Mouse (Mus musculus): ENCODE results near the gene Foxo1.

Gene Foxo1

DNA sequence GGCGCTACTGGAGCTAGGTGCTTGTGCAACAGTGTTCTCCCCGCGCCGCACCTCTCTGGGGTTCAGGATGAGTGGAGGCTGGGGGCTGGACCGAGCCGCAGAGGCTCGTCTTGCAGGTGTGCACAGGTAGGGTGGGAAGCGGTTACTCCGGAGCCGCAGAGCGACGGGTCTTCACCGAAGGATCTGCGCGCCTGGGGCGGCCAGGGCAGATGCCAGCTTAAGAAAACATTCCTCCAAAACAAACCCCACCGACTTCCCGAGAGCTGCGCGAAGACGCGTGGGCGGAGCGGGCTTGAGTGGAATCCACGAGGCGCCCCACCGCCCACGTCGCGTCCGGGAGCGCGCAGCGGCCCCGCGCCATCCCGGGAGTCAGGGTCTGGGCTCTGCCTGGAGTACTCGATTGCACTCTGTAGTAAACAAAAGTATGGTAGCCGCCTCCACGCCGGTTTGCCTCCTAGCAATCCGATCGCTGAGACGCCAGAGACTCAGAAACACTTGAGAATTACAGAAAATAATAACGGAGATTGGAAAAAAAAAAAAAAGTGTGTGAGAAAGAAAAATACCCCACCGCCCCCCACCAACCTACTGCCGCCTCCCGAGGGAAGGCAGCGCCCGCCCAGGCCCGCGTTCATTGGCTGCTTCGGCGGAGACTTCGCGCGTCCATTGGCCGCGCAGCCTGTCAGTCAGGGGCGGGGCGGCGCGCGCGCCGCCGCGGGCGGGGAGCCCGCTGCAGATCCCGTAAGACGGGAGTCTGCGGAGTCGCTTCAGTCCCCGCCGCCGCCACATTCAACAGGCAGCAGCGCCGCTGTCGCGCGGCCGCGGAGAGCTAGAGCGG, at the start of gene Foxo1:
Foxo1 (plus strand) TSS at position 685 of the 835 bp plus-strand sequence.
- peak; percentile 87 to 90 for DNase-seq (ENCODE audit: low spot score in 2 of 2)

DNA sequence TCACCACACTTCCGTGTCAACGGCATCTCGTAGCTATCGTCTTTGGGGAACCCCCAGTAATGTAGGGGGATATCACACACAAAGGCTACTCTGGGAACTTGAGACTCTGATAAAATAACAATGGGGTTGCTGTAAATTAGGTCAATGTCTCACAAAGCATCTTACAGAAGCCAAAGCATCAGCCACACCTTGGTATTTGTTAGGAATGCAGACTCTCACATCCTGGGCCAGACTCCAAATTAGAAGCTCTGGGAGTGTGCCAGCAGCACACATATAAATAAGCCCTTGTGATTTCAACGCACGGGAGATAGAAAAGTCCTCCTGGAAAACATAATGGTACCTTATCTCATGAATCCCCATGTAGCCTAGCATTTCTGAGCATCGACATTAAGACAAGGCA, 49.3 kb upstream of the Foxo1 start:
- DNase-seq (ENCODE audit: low spot score in 2 of 2) = no peak

DNA sequence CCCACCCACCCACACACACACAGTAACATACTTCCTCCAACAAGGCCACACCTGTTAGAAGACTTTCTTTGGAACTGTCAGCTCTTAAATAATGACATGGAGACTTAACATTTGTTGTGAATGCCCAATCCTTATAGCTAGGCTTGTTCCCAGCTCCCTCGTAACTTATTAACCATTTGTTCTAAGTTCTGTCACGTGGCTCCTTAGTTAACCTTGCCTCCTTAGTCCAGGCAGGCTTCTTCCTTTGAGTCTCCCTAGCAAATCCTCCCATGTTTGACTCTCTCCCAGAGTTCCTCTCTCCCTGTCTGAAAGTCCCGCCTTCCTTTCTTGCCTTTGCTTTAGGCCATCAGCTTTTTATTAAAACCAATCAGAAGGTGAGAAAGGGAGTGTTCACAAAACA, 47.1 kb upstream of the Foxo1 start:
- no peak for DNase-seq (ENCODE audit: low spot score in 2 of 2)

DNA sequence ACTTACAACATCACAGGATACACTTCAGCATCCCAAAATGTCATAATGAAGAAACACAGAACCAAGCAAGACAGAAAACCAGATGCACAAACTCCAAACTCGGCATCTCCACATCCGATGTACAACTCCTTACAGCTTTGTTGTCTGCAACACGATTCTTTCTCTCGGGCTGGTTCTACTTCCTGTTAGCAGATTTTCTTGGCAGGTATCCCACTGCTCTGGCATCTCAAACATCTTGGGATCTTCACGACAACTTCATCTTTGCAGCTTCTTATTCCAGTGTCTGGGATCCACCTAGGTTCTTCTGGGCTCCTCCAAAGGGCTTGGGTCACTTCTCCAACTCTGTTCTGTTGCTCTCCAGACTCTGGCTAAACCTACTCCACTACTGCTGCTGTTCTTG, 46.2 kb upstream of the Foxo1 start:
- no peak for DNase-seq (ENCODE audit: low spot score in 2 of 2)

DNA sequence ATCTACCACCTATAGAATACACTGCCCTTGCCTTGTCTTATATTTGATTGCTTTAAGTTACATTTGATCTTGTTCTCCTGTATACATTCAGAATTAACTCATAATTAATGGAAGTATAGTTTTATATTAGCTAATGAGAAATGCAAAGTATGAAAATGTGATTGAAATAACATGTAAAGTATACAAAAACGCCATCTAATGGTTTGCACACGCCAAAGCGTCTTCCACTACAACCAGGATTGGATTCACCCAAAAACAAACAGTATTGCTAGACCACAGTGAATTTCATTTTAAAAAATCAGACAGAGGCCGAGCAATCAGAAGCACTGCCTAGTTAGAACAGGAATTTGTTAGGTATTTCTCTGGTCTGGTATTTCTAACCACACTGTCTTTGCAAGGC, 31.6 kb upstream of the Foxo1 start:
- no peak for DNase-seq (ENCODE audit: low spot score in 2 of 2)

DNA sequence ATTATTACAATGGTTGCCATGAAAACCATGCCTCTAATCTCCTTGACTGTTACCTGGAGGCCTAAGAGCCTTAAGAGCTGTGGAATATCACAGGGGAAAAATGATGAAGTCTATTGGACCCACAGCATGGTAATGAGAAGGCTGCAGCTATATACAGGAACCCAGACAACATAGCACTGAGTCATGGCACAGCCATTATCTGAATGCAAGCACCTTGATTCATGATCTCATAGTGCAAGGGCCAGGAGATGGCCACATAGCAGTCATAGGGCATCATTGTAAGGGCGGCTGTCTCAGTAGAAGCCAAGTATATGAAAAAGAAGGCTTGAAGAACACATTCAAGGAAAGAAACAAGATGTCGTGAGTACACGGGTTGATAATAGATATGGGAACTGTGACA, 31.0 kb upstream of the Foxo1 start:
- DNase-seq (ENCODE audit: low spot score in 2 of 2) = no peak

DNA sequence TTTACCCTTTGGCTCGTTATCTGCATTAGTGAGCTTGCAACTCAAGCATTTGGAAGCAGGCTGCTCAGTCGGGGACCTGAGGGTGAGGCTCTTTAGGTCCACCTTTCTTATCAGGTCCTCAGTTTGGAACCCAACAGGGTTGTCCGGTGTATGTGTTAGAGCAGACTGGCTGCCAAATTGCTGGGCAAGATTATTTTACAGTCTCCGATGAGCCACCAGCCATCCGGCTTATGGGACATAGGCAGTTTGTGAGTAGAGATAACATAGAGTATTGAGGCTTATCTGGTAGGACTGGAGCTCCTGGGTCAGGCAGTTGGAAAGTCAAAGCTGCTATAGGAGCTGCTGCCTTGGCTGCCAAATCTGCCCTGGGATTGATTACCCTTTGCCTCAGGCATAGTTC, 27.1 kb upstream of the Foxo1 start:
- no peak for DNase-seq (ENCODE audit: low spot score in 2 of 2)

DNA sequence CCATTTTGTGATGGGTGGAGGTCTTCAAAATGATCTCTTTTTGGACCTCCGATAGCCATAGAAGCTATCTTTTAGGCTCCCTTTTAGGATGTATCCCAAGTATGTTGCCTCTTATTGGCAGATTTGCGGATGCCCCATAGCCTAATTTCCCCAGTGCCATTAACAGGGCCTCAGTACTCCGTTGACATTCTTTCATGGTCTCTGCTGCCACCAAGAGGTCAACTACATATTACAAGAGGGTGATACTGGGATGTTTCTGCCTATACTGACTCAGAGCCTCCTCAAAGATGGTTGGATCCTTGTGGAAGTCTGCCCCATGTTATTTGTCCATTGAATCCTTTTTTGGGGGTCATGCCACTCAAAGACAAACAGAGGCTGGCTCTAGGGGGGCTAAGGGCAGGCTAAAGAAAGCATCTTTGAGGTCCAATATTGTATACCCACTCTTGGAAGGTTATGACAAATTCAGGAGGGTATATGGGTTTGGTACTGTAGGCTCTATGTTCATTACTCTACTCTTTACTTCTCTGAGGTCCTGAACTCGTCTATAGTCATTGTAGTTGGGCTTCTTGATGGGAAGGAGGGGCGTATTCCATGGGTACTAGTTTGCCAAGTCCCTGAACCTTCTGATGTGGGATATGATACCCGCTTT, 25.6 kb upstream of the Foxo1 start:
- peak; percentile 64 to 81 for DNase-seq (ENCODE audit: low spot score in 2 of 2)

DNA sequence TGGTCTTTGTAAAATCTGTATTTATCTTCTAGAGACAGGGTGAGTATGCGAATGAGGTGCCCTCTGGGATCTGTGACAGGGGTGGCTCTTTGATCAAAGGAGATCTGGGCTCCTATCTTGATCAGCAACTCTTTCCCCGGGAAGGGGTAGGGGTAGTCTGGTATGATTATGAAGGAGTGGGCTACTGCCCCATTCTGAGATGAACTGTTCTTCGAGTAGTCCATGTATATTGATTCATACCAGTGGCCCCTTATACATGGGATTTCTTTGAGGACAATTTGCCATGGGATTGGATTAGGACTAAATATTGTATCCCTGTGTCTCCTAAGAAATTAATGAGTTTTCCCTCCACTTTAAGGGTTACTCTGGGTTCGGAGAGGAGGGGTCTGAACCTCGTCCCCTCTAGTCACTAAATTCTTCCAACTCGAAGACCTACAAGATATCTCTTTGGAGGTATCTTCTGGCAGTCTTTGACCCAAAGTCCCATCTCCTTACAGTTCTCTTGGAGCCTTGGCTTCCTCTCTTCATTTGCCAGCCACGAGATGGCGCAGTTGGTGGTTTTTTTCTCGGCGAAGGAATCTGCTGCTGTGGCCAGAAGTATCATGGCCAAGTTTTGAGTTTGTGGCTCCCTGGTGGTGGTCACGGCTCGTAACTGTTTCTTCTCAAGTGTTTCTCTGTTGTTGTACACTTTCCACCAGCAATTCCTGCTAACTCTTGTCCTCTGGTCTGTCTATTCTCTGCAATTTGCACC, 24.7 kb upstream of the Foxo1 start:
- no peak for DNase-seq (ENCODE audit: low spot score in 2 of 2)

DNA sequence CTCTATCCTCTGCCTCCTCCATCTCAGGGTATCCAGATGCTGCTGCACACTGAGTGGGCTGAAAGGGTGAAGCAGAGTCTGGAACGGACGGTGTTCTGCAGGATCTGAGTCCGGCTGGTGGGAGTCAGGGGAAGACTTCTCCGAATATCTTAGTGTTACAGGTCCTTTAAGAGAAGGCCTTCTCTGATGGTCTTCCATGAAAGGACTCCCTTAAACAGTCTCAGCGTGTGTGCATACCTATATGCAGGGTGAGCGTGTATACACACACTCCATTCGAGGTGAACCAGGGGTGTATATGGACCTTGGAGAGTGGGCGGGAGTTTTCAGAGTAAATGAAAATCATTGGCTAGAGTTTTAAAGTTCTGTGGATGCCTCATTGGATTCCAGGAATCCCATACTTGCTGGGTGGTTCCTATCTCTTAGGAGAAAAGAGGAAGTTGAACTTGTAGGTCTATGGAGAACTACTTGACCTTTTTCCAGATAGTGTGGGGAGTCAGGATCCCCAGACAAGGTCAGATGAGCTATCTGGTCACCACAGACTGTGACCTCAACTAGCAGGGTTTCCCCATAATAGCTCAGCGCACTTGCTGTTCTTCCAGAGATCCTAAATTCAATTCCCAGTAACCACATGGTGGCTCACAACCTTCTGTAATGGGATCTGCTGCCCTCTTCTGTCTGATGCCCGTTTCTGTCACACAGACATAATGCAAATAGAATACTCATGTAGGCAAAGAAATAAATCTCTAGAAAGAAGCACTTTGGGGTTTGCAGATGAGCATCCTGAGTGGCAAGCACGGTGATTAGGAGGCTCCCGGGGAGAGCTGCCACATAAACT, 21.9 kb upstream of the Foxo1 start:
- DNase-seq (ENCODE audit: low spot score in 2 of 2) = no peak

DNA sequence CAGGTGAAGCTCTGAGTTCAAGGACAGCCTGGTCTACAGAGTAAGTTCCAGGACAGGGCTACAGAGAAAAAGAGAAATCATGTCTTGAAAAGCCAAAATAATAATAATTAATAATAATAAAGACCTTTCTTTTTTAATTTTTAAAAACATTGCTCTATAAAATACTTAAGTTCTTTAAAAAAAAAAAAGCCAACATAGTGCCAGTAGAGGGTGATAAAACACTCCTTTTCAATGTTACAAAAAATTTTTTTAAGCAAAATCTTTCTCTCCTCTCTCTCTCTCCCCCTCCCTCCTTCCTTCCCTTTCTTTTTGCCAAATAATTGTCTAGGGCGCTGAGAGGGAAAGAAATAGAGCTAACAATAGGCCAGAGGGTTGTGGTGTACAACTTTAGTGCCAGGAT, 17.0 kb upstream of the Foxo1 start:
- no peak for DNase-seq (ENCODE audit: low spot score in 2 of 2)

DNA sequence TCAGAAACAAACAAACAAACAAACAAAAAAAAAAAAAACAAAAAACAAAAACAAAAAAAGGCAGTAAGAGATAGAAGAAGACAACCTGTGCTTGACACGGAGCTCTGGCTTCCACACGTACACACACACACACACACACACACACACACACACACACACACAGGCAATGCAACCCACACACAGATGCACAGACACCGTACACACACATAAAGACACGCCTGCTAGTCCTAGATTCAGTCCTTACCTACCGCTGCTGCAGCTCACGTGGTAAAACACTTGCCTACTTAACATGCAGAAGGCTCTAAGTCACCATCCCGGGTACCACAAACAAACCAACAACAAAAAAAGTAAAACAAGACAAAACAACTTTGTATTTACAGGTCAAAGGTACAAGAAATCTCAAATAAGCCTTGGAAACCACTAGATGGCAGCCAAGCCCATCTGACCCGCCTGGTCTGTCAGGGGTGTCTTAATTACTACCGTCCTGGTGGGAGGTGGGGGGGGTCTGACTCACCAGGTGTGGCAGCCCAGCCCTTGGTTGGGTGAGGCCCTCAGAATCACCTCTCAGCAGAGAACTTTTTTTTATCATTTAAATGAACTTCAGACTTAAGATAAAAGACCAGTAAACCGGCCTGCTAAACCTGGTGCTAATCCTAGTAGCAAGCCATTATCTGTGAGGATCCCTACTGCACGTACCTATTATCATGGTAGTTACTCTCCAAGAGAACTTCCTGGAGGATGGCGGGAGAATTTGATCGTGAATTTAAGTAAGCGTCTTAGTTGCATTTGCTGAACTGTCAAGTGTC, 14.3 kb upstream of the Foxo1 start:
- DNase-seq (ENCODE audit: low spot score in 2 of 2) = peak in 1 of 2 experiments; percentile 1

DNA sequence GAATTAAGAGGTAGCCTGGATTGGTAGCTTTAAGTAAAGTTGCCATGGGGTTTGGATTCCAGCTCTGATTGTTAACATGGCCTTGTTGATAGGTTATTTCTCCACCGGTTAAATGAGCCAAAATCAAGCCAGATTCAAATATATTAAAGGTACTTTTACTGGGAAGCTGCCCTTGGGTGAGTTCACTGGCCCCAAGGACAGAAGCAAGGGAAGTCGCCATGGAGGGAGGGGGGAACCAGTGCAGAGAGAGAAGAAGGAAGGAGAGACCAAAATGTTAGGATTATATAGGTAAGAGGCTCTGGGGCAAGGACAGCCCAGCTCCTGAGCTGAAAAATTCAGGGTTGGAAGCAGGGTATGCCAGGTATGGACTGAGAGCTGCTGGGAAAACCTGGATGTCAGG, 13.6 kb upstream of the Foxo1 start:
- peak in 1 of 2 experiments; percentile 0 for DNase-seq (ENCODE audit: low spot score in 2 of 2)

DNA sequence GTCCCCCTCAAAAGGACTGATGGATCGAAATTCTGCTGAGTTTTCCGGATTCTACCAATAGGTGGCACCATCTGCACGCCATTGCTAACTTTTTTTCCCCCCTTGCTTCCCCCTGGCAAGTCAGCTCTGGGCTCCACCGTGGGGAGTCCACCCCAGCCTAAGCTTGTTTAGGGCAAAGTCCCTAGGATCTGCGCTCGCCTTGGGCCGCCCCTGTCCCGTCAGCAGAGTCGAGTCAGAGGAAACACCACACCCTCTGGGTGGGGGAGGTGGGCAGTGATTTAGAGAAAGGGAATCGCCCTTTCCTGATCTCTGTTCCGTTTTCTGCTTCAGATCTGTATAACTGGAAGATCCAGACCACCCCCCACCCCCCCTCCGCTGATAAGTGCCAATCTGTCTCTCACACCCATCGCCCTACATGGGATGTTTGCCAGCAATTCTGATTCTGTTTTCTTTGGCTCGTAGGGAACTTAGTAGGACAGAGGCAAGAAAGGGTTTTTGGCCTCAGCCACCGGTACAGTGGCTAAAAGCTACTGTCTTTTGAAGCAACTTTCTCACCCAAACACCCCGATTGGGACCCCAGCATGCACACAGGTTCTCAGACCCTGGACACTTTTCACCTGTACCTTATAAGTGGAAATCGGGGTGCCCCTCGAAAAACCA, 10.2 kb upstream of the Foxo1 start:
- DNase-seq (ENCODE audit: low spot score in 2 of 2) = peak; percentile 71 to 73

DNA sequence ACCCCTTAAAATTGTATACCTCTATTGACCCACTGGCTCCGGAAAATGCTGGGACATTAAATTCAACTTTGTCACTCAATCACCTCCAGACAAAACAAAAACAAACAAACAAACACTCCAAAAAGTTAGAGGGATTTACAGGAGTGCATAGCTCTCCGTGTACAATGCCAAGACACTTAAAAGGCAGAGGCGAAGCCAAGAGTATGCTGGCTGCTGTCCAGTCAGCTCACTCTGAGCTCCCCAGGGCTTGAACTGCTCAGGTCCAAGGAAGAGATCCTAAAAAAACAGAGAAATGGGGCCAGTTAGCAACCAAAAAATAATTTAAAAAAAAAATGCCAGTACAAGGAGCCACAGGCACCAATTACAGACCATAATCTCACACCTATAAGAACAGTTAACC, 9.6 kb upstream of the Foxo1 start:
- peak; percentile 66 to 78 for DNase-seq (ENCODE audit: low spot score in 2 of 2)

DNA sequence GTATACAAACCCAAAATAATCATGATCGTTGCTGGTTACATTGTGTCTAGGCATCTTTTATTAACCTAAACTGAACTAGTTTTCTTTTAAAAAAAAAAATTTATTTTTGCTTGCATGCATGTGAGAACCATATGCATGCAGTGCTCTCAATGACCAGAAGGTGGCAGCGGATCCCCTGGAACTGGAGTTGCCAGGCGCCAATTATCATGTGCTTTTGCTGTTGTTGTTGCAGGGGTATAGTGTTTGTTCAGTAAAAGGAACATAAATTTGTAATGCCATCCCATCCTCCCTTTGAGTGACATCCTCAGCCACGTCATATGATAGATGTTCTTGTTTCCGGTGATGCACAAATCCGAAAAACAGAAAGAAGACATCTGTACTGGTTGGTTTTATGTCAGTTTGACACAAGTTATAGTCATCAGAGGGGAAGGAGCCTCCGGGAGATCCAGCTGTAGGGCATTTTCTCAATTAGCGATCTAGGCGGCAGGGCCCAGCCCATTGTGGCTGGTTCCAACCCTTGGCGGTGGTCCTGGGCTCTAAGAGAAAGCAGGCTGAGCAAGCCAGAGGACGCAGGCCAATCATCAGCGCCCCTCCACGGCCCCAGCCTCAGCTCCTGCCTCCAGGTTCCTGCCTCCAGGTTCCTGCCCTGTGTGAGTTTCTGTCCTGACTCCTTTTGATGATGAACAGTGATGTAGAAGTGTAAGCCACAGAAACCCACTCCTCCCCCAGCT, 5.5 kb upstream of the Foxo1 start:
- peak; percentile 38 to 73 for DNase-seq (ENCODE audit: low spot score in 2 of 2)

DNA sequence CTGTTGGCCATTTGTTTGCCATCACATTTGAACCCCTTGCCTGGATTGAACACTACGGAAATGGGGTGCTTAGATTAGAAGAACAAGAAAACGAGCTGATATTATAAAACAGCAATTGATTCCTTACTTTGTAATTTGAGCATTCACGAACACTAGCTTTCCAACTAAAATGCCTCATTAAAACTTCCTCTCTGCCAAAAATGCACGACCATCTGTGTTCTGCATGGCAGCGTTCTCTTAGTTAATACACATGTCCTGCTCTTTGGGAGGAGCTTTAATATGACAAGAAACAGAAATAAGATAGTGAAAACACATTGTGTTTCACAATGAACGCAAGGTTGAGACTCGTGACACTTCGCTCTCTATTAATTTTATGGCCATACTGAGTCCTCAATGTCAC, 3.8 kb upstream of the Foxo1 start:
- no peak for DNase-seq (ENCODE audit: low spot score in 2 of 2)

DNA sequence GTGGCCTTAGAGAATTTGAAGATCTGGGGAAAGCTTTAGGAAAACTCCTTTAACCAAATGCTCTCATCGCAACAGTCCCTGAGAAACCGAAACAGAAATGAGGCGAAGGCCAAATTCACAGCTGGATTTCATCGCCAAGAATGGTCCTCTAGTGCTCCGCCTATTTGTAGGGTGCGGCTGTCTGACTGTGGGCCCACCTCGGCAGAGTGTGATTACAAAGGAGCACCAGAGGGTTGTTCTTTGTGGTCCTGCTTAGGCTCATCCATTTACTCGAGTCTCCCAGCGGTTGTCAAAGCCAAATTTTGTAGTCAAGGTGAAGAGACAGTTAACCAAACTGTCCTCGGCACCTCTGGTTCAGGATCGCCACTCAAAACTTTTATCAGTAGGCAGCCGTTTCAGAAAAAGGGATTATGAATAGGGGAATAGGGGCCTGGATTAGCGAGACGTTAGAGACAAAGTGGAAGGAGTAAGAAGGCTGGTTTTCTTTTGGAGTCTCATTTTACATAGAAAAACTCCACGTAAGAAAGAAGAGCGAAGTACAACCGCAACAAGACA, 1.5 kb upstream of the Foxo1 start:
- DNase-seq (ENCODE audit: low spot score in 2 of 2) = peak; percentile 80

DNA sequence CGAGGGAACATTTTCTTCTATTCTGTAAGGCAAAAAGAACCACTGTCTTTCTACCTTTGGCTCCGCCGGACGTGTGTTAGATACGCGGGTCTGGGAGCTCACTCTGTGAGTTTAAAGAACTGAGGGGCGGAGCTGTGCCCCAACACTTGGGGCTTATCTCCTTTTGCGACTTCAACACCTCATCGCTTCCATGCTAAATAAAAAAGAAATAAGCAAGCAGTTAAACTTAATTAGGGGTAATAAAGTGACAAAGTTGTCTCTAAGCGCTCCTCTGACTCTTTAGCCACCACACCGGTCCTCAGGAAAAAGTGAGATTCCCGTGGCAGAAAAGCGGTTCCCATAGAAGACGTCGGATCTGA, 864 bp upstream of the Foxo1 start:
- DNase-seq (ENCODE audit: low spot score in 2 of 2) = no peak

DNA sequence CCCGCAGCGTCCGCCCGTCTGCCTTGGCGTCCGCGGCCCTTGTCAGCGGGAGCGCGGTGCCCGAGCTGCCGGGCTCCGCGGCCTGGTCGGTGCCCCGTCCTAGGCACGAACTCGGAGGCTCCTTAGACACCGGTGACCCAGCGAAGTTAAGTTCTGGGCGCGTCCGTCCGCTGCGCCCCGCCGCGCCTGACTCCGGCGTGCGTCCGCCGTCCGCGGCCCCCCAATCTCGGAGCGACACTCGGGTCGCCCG, 276 bp downstream of the Foxo1 start:
- no peak for DNase-seq (ENCODE audit: low spot score in 2 of 2)

Data from heart, adult 9 months (tissue).